Mouse (Mus musculus) kidney, adult 9 months (tissue): ENCODE measurements around the gene Rpl36-ps4.

Source experiments
- DNase-seq: peaks from one replicate; pipeline ENCODE4 v3.0.0; 2022

The Rpl36-ps4 gene

DNA sequence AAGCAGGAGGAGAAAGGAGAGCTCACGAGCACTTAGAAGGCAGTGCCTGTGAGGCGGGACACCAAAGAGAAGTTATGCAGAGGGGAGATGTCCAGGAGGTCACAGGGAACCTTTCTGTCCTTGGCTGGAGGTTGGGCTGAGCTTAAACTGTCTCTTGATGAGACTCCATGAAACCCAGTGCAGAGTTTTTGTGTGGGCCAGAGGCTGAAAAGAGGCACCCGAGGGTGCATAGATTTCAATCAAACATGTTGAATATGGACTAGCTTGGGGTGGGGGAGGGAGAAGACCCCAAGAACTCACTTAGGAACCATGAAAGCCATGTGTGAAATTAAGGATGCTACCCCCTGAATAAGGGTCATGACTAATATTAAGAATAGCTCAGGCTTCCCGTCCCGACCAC is at the start of gene Rpl36-ps4:
Gene Rpl36-ps4 (plus strand): TSS at position 301 of the 400 bp plus-strand sequence.
- DNase-seq, result no peak

DNA sequence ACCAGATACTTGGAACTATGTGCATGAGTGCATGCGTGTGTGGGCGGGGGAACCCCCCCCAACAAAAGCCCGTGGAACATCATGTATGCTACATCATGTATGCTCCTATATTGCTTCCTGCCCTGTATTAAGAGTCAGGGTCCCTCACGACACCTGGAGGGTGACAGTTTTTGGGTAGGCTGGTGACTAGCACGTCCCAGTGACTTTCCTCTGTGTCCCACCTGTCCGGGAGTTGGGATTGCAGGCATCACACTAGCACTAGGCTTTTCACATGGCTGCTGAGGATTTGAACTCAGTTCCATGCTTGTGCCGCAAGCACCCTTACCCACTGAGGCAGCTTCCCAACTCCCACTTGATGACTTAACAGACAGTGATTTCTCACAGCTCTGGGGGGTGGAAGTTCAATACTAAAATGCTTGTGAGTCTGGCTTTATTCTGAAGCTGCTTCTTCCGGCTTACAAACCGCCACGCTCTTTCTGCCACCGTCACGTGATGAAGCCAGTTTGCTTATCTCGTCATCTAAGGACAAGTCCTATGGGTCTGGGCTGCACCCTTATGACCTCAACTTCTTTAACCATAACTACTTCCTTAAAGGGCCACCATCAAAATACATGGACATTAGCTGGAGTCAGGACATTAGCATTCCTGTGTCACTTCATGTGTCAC is 49.2 kb upstream of the Rpl36-ps4 start:
- DNase-seq, result no peak

DNA sequence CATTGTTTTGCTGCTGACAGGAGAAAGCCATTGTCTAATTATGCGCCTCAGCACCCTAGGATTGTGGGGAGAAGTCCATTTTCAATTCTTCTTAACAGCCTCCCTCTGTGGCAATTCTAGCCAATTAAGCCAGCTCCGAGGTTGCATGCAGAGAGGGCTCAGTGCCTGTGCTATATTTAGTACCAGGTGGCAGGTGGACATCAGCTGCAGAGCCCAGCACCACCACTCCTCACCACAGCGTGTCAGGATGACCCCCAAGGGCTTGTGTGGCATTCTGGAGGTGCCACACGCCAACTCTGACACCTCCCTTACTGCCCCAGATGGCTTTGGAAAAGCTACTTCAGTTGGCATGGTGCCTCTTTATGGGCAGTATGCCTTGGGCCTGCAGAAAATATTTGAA is 48.5 kb upstream of the Rpl36-ps4 start:
- no peak for DNase-seq

DNA sequence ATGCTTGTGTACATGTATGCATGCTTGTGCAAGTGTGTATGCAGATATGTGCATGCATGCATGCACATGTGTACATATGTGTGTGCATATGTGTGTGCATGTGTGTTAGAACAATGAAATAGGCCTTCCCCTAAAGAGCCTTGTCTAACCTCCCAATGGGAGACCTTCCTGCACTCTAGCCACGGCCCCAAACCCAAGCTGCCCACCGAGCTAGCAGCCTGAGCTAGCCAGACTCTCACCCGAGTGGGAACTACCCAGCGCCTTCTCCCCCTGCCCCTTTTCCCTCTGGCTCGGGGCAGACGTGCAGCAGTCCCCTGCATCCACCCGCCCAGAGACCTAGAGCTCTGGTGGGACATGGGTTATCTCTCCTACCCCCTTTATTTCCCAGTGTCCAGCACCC is 47.3 kb upstream of the Rpl36-ps4 start:
- DNase-seq, result no peak

DNA sequence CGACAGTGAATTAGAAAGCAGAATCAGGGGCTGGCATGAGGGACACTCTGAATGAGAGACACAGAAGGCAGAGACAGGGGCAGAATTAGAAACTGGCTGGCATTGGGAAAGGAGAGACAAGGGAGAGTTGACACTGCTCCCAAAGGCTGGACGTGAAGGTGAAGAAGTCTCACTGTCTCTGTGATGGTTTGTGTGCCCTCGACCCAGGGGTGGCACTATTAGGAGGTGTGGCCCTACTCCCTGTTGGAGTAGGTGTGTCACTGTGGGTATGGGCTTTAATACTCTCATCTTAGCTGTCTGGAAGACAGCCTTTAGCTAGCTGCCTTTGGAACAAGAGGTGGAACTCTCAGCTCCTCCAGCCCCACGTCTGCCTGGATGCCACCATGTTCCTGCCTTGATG is 46.8 kb upstream of the Rpl36-ps4 start:
- no peak for DNase-seq

DNA sequence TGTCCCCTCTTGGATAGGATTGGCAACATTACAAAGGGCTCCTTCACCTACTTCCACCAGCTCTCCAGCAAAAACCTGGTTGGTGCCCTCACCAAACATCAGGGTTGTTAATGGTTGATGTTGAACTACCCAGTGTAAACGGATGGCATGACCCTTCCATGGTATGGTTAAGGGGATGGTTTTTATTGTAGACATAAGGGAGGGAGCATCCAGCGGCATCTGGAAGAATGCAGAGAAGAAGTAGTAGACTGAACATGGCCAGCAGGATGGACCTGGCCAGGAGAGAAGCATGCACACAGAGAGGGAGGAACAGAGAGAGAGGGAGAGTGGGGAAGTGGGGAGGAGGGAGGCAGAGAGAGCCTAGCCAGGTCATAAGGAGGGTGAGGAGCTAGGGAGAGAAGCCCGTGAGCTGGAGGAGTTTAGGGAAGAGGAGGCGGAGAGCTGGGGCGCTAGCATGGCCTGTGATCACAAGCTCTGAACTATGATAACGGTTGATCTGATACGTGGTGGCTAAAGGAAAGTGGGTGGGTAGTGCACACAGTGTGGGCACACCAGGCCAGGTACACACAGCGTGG is 45.3 kb upstream of the Rpl36-ps4 start:
- no peak for DNase-seq

DNA sequence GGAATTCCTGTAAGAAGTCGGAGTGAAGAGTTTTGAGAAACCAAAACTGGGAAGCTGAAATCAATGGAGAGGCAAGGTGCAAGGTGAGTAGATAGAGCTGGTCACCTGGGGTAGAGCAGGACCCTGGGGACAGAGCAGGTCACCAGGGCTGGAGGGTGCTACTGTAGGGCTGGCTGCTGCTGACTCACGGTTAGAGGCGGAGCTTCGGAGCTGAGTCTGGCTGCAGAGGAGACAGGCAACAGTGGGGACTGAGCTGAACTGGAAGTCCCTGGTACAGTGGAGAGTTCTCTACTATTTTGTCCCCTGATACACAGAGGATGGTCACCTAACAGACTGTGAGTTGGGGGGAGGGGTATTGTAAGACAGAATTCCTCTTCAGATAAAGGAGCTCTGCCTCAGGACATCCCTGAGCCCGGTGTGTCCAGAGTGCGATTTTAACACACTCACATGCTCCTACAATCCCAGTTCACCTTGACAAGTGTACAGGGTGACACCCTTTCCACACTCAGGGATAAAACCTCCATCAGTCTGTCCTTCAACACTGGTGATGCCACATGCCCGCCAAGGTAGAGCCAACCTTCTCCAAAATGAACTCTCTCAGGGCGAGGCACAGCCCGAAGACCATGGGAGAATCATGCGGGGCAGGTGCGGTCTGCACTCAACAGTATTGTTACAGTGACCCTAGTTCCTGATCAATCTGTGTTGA is 44.3 kb upstream of the Rpl36-ps4 start:
- DNase-seq, result no peak

DNA sequence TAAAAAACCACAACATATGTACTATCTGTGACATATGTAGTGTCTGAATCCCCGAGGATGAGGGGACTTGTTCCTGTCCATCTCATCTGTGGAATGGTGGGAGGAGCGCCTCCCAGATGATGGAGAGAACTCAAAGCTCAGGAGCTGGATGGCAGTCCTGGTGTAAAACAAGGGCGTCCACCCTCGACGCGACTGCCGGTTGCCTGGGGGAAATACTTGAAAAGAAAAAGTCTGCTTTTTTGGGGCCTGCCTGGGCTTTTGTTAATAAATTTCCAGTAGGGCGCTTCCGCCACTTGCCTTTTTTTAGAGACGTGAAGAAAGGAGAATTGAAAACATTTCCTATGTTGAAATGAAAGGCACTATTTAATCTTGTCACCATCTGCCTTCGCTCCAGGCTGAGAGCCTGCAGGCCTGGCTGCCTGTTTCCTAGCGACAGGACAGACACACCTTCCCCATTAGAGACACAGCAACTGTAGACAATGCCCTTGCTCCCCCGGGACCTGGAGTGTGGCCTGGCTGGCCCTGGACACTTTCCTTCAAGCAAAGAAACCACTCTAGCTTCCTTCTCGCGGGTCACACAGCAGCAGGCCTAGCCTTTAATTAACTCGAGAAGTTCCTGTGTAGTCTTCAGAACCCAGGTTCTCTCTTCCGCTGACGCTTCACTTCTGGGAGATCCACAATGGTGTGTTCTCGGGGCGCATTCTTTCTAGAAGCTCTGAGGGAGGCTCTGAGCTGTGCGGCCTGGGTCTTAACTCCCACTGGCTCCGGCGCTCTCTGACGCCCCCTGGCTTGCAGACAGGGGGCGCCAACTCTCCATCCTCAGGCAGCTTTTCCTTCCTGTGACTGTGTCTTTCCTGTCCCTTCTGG is 43.3 kb upstream of the Rpl36-ps4 start:
- DNase-seq, result peak; percentile 43

DNA sequence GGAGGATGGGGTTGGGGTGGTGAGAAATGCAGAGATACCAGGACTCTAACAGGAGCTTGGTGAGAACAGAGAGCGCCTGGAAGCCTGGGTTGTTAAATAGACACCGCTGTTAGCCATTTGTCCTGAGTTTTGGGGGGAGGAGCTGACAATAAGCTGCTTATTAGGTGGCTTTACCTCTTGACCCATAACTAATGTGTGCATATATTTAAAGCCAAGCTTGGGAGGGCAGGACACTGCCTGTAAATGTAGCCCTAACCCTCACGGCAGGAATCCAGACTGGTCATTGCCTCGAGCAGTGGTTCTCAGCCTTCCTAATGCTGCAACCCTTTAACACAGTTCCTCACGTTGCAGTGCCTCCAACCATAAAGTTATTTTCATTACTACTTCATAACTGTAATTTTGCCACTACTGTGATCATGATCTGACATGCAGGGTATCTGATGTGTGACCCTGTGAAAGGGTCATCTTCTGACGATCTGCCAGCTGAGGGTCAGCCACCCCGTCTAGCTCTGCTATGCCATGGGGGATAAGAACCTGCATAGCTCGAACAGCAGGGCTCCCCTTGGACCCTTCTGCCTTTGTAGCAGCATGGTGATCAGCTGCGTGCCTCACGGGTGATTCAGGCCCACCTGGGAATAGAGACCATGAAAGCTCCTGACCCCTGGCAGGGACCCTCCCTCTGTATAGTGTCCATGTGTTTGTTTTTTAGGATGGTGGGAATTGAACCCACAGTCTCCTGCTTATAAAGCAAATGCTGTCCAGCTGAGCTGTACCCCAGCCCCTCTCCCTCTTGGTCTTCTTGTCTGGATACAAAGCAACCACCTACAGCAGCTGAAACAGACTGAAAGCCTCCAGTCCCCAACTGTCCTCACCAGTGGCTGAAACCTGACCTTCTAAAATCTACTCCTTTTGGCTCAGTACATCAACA is 42.0 kb upstream of the Rpl36-ps4 start:
- no peak for DNase-seq

DNA sequence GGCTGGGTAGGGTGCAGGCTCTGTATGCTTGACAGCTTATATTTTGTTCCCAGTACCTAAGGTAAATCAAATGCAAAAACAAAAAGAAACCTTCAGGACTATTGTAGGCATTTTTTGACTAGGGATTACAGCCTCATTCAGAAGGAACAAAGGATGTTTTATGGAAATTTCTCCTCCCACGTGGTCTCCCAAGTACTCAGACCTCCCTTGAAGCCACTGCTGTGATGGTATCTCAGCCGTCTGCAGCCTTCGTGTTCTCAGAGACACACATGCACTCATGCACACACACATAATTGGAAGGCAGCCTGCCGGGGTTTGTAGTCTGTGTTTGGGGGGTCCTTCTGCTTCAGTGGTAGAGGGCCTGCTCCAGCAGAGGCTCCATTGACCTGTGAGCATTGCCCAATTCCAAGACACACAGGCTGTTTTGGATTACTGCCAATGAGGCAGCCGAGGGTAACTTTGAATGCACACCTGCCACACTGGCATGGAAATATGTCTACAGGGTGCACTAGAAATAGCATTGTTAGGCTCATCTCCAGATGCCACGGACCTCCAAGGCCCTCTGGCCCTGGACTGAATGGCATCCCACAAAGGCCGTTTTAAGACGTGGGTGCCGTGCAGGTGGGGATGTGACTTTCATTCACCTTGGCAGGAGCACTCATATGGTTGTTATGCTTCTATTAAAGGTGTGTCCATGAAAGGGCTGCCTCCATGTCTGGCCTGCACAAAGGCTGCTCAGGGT is 41.1 kb upstream of the Rpl36-ps4 start:
- DNase-seq, result no peak

DNA sequence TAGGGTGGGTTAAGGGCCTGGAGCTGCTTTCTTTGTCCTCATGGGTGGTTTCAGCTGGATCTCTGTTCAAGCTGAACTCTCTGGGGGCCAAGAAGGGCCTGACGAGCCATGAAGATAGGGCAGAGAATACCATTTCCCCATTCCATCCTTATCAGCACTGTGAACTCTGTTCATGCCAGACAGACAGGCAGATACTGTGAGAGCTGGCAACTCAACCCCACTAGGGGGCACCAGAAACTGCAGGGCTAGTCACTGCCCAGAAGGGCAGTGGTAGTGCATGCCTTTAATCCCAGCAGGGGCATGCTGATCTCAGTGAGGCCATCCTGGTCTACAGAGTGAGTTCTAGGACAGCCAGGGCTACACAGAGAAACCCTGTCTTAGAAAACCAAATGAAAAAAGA is 38.2 kb upstream of the Rpl36-ps4 start:
- peak; percentile 60 for DNase-seq

DNA sequence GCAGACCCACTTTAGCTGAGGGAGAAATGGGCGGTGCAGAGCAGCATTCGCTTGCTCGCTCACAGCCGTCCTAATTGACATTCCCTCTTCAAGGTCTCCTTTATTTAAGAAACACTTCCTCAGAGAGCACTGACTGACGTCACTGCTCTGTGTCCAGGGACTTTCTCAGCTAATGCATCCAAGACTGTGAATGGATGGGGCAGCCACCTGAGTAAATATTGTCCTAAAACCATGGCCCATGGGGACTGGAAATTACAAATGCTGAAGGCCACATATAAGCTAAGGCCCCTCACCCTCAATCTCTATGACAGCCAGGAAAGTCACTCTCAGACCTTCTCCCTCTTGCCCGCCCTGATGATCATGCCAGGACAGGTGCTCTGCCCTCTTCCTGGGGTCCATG is 23.6 kb upstream of the Rpl36-ps4 start:
- DNase-seq, result no peak

DNA sequence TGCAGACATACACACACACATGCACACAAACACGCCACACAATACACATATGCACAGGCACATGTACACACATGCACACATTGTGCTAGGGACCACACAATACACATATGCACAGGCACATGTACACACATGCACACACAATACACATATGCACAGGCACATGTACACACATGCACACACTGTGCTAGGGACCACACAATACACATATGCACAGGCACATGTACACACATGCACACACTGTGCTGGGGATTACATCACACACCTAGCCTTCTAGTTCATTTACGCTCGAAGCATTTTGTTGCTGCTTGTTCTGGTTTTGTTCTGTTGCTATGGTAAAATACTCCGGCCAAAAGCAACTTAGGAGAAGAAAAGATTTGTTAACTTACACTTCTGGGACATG is 20.1 kb upstream of the Rpl36-ps4 start:
- no peak for DNase-seq

DNA sequence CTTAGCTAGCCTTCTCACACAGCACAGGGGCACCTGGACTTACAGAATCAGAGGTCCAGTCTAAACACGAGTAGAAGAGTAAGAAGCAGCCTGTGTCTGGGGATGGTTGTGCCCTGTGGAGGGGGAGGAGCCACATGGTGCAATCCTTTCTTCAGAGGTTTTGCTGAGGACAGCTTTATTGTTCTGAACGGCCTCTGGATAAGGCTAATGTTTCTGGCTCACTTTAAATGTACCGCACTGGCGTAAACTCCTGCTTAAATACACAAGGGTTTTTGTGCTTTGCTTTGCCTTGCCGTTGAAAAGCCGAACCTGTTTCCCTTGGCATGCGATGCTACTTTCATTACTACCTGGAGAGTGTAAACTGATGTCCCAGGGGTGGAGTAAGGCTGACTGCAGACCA is 19.6 kb upstream of the Rpl36-ps4 start:
- DNase-seq, result no peak

DNA sequence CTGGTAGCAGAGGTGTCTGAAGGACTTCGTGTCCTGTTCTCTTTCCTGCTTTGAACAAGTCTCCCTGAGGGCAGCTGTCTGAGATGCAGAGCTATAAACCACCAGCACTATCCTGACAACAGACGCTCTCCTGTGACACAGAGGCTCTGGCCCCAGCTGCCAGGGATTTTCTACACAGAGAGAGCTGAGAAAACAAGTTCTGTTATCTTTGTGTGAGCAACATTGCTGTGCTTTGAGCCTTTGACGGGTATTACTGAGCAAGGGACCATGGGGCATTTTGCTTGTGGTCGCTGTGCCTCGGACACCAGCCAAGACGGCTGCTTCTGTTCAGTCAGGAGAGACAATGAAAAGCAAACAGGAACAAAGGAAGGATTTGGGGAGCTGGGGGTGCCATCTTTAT is 17.6 kb upstream of the Rpl36-ps4 start:
- no peak for DNase-seq

DNA sequence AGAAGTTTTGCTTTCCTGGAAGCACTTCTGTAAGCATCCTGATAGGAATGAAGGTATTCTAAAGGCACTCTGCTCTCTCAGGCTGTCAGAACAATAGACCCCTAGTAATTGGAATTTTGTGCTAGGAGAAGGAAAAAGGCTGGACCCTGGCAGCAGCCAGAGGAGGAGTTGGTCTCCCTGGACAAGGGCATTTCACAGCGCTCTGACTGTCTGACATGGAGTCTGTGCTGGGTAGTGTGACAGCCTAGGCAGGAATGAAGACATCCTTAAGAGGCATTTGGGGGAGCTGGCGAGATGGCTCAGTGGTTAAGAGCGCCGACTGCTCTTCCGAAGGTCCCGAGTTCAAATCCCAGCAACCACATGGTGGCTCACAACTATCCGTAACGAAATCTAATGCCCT is 17.1 kb upstream of the Rpl36-ps4 start:
- DNase-seq, result no peak

DNA sequence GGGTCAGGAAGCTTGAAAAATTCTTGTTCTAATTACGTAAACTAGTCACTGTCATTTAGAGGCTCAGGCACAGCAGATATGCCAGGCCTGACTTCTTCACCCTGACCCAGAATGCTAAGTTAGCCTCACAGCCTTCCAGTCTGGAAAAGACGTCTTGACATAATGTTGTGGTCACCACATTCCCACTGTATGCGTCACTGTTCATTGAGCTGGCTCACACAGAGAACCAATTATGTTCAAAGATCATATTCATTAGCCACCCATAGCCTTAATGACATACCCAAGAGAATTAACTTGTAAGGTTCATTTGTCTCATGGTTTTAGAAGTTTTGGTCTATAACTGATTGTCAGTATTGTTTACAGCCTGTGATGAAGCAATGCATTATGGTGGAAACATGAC is 5.4 kb upstream of the Rpl36-ps4 start:
- no peak for DNase-seq

DNA sequence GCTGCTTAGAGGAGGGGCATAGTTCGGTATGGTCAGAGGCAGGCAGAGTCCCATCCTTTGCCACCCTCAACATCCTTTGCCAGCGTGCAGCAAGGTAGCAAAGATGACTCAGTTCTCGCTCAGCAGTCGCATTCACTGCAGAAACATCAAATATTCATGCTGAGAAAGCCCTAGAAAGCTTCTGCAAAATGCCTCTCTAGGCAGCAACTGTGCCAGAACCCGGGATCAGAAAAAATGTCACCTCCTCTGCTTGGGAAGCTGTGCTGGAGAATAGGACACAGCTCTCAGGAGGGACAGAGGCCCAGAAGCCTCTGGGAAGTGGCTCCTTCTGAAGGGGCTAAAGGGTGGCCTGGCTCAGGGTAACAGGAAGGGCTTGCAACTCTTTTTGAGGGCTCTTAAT is 2.7 kb upstream of the Rpl36-ps4 start:
- DNase-seq, result no peak

DNA sequence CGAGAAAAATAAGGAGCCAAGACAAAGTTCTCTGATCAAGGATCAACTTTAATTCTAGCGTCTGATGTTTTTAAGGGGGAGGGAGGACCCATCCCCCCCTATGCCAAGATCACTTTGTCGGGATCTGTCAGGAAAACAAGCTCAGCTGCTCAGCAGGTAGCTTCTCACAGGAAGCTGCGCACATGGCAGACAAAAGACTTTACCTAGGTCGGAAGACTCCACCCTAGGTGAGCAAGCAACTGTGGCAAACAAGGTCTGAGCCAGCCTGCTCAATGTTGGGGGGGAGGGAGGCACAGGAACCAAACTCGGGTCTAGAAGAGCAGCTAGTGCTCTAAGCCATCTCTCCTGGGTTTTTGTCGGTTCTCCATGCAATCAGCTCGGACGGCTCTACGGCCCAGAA is 13.5 kb downstream of the Rpl36-ps4 start:
- DNase-seq, result no peak

DNA sequence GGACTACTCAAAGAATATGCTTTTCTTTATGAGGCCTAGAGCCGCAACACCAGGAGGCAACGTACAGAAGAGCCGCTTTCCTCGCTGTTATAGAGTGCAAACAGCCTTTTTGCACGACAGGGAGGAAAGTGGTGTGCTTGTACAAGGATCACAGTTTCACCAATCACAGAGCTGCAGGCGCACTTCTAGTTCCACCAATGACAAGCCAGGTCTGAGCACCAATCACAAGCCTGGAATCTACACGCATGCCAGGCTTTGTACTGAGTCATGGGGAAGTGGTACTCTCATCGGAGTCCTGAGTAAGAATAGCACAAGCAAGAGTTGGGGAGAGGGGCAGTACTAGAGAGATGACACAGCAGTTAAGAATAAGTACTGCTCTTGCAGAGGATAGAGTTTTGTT is 14.0 kb downstream of the Rpl36-ps4 start:
- DNase-seq, result no peak

DNA sequence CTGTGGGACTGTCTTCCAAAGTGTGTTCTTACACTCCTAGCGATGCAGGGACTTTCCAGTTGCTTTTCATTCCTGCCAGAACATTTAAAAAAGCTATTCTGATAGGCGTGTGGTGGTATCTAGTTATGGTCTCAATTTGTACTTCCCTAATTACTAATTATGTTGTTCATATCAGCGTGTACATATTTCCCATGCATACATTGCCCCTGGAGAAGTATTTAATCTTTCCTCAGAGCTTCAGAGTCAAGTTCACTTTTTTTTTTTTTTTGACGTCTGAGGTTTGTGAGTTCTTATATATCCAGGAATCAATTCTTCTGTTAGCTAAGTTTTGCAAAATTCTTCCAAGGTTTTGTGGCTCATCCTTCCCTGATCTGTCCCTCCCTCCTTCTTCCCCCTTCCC is 15.4 kb downstream of the Rpl36-ps4 start:
- no peak for DNase-seq
